Mouse (Mus musculus) right cerebral cortex, postnatal 10 days (tissue): Measurements from ENCODE around the gene Ace2.

Experiments used
- DNase-seq, 2 experiments: peaks; one replicate each; pipeline ENCODE4 v3.0.0; 2021; ENCODE audit warnings: low spot score in 2 of 2

Ace2 gene

GRCm38 (mm10) chrX:164139032-164139431 lies at the start of gene Ace2:
Gene Ace2 (plus strand): TSS chrX:164139332.
- DNase-seq, result no peak

DNA sequence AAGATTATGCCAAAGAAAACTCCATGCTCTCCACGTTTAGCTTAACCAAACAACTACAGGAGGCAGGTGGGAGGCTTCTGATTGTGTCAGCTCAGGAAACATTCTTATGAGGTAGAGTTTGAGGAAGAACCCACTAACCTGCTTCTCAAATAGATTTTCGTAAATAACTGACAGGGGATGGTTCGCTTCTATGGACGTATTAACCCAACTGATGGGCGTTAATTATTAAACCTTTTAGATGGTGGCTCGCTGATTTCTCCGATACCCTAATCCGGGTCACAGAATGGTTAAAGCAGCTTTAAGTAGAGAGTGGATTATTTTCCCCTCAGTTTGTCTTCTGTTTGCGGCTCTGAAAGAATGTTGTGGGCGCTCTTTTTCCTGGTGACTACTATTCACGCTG lies 49.2 kb upstream of the Ace2 start:
- no peak for DNase-seq

DNA sequence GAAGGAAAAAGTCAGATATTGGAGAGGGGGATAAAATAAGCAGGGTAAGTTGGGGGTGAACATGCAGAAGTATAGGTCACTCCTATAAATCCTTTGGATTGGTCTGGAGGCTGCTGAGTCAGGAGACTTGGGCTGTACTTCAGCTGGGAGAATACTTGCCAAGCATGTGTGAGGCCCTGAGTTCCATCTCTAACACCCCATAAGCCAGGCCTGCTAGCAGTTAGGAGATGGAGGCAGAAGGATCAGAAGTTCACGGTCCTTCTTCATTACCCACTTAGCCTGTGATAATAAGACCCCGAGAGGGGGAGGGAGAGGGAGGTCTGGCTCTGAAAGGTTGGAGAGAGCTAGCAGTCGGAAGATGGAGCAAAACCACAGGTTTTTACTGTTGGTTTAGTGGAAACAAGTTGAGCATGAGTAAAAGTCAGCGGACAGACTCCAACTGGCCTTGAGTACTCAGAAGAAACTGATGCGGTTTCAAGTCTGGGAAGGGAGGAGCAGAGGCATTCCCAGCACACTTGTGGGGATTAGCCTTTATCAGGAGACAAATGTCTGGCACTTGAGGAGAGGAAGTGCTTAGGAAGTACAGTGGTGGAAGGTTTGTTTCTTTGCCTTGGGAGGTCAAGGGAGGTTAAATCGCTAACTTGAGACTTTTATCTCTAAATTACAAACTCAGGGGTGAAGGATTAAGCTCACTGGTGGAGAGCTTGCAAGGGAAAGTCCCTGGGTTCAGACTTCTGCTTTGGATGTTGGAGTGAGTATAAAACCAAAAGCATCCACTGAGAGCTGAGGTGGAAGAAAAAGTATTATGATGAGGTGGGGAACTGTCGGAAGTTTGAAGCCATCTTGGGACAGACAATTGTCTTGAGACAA lies 46.6 kb upstream of the Ace2 start:
- no peak for DNase-seq

- DNase-seq, result no peak
Measured at GRCm38 (mm10) chrX:164093435-164093834, 45.7 kb upstream of the Ace2 start.

GRCm38 (mm10) chrX:164095838-164096237 lies 43.3 kb upstream of the Ace2 start:
- DNase-seq, result no peak

GRCm38 (mm10) chrX:164101483-164101882 lies 37.6 kb upstream of the Ace2 start:
- no peak for DNase-seq

DNA sequence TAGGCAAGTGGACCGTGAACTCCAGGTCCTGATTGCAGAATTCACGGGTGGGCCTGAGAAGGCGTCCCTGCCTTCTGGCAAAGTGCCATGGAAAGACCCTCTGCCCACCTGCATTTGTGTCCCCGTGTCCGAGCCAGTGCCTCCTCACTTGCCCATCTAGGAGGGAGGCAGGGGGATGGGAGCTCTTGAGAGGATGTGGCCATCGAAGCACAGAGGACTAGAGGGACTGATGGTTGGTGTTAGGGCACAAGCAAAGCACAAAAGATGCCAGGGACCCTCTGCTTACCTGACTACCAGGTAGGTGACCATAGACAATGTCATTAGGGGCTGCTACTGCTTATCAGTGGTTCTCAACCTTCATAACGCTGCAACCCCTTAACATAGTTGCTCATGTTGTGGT lies 36.9 kb upstream of the Ace2 start:
- DNase-seq, result no peak

GRCm38 (mm10) chrX:164102656-164103055 lies 36.5 kb upstream of the Ace2 start:
- DNase-seq, result no peak

GRCm38 (mm10) chrX:164111146-164111545 lies 28.0 kb upstream of the Ace2 start:
- DNase-seq, result no peak

GRCm38 (mm10) chrX:164113744-164114143 lies 25.4 kb upstream of the Ace2 start:
- no peak for DNase-seq

DNA sequence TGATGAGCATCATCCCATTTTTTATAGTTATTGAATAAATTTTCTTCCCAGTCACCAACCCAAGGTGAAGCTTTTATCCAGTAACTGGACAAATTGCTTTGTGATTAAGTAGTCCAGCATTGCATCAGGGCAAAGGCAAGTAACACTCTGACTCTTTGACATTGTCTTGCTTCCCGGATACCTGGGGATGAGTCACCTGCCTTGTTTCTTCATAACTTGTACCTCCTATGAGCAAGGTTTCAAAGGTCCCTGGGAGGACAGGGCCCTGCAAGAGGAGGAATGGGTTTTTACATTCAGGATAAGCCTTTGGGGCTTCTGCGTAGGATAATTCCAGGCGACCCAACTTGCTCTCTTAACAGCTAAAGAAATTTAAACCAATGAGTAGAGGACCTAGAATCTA lies 15.2 kb upstream of the Ace2 start:
- no peak for DNase-seq

- DNase-seq, result no peak
Measured at GRCm38 (mm10) chrX:164133531-164133930, 5.6 kb upstream of the Ace2 start.

DNA sequence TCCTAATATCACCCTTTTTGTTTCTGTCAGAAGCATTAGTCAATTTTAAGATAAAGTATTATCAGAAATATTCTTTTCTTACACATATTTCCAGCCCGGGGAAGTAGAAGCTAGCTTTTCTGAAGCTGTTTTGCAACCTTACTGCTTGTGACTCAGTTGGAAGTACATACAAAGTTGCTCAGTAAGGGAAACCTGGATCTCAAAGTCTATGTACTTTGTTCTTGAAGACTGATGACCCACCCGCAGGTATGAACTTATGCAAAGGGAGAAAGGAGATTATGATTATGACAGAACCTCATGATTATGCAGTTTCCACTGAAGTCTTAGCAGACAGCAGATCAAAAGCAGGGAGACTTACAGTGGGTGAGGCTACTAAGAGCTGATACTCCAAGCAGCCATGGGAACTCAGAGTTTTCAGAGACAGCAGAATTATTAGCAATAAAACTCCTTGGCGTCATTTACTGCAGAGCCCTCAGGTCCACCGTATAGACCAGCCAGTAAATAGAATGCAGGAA lies 3.8 kb upstream of the Ace2 start:
- no peak for DNase-seq

- no peak for DNase-seq
Measured at GRCm38 (mm10) chrX:164145463-164146250, 6.5 kb downstream of the Ace2 start.

DNA sequence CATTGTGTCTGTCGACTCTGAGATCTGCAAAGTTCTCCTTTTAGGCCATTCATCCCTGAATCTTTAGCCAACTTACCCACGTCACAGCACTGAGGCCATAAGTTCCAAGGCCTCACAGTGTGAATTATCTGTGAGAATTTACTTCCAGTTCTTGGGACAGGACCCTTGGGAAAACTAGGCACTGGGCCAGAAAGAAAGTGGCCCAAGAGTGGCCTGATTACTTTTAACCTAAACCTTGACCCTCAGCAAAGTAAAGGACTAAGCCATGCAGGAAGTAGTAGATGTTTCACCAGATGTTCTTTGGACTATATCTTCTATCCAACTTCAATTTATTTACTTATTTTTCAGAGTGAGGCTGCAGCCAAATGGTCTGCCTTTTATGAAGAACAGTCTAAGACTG lies 13.6 kb downstream of the Ace2 start:
- no peak for DNase-seq

- DNase-seq, result no peak
Measured at GRCm38 (mm10) chrX:164153606-164154005, 14.5 kb downstream of the Ace2 start.

GRCm38 (mm10) chrX:164154594-164154993 lies 15.5 kb downstream of the Ace2 start:
- no peak for DNase-seq

DNA sequence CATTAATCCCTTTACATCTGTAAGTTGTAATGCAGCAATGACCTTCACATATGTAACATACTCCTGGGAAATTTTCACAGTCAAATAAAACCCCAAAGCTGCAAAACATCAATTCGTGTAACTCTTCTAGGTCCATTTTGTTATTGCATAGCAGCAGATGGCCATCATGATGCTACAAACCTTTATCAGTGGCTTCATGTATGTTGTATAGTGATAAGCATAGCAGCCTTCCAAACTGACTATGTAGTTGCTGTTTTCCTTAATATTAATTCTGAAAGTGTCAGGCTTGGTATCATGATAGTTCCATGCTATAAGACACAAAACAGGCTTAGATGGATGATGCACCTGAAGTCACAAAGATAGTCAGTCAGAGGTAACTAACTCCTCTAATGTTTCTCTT lies 25.5 kb downstream of the Ace2 start:
- no peak for DNase-seq

DNA sequence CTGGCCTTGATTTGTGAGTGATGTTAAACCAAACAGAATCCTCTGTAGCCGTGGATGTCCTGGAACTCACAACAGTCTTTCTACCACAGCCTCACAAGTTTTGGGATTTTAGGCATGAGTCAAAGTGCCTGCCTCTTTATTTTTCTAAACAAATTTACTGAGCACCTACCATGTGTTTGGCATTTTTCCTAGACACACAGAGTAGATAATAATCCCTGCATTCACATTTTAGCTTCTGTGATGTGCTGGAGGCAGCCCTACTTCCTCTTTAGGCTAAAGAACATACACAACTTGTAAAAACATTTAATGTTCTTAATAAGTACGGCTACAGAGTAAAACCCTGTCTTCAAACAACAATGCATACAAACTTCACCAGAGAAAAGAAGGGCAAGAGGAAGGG lies 31.9 kb downstream of the Ace2 start:
- no peak for DNase-seq

- DNase-seq, result no peak
Measured at GRCm38 (mm10) chrX:164173880-164174279, 34.7 kb downstream of the Ace2 start.

DNA sequence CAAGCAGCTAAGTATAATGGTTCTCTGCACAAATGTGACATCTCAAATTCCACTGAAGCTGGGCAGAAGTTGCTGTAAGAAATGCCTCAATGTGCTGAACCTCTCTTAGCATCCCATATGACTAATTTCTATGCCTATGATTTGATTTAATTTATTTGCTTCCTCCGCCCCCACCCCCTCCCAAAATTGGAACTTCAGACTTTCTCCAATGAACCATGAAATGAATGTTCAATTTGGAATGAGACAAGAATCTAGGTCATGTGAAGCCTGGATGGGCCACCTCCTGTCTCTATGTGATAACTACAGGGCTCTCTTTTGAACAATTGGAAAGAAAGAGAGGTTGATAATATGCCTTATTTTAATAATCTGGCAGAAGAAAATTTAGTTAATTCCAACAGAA lies 36.2 kb downstream of the Ace2 start:
- no peak for DNase-seq

DNA sequence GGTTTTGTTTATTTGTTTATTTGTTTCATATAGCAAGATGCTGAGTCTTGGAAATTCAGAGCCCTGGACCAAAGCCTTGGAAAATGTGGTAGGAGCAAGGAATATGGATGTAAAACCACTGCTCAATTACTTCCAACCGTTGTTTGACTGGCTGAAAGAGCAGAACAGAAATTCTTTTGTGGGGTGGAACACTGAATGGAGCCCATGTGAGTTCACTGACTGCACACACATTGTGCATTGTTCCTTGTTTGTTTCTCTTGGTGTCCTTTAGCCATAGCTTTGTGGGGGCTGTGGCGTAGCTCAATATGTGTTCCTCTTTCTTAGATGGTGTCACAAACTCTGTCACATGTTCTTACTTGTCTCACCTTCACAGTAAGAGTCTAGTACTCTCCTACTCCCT lies 36.6 kb downstream of the Ace2 start:
- DNase-seq, result no peak

DNA sequence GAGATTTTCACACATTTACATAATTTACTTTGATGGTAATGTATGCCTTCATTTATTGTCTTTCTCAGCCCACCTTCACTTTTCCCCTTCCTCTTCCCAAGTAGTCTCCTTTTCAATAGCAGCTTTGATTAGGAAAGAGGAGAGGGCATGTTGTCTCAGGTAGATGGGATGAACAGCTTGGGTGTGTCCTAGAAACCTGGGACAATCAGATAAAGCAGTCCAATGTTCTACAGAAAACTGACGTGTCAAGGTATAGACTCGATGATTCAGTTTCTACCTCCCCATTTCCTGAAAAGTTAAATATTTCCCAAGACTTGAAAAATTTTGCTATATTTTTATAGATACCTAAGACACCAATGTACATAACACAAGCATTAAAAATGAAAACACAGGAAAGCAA lies 39.7 kb downstream of the Ace2 start:
- no peak for DNase-seq
